Mouse (Mus musculus): ENCODE results near the gene Vmac. TPM values are rescaled to one million over a fixed set of nuclear protein-coding genes. Genes with fewer than 3 reads are reported as not detected.

The Vmac gene
- polyA plus RNA-seq, 1 experiment from 2014 or later = 13.1 TPM

GRCm38 (mm10) chr17:56761077-56761476 is 43.3 kb upstream of the Vmac start:
- peak; percentile 65 for DNase-seq (ENCODE audit: low spot score, missing footprints)
- Histone ChIP-seq H3K4me1 (ENCODE audit: control insufficient read depth, insufficient read depth, low read length) (peaks cover 33% of the 10 kb centered on the region), H3K36me3 (ENCODE audit: control insufficient read depth, insufficient read depth, low read length) (no peaks in the 10 kb centered on the region), H3K4me3 (ENCODE audit: low read depth, low read length) (no peak overlapping the region), H3K4me2 (no peak overlapping the region), H3K9ac (ENCODE audit: low read length) (no peak overlapping the region), H3K27me3 (ENCODE audit: control insufficient read depth, insufficient read depth, low read length) (peaks cover 17% of the 10 kb centered on the region), H3K27ac (ENCODE audit: low read depth, low read length) (no peak overlapping the region), H3K9me3 (ENCODE audit: control insufficient read depth, low read length) (no peaks in the 10 kb centered on the region)
- WGBS = 64% methylated on average over 3 of the region's 3 CpGs
- no peak for ATAC-seq (ENCODE audit: low FRiP score)

GRCm38 (mm10) chr17:56759261-56759660 is 41.4 kb upstream of the Vmac start:
- H3K36me3 ChIP-seq (ENCODE audit: control insufficient read depth, insufficient read depth, low read length) = no peaks in the 10 kb centered on the region
- ATAC-seq (ENCODE audit: low FRiP score) (no peak), DNase-seq (ENCODE audit: low spot score, missing footprints) (no peak)
- H3K27ac ChIP-seq (ENCODE audit: low read depth, low read length) = no peak overlapping the region
- peaks cover 35% of the 10 kb centered on the region for H3K27me3 ChIP-seq (ENCODE audit: control insufficient read depth, insufficient read depth, low read length)
- H3K9me3 ChIP-seq (ENCODE audit: control insufficient read depth, low read length) = no peaks in the 10 kb centered on the region
- H3K4me2 ChIP-seq = no peak overlapping the region
- H3K4me1 ChIP-seq (ENCODE audit: control insufficient read depth, insufficient read depth, low read length) = peaks cover 28% of the 10 kb centered on the region
- H3K9ac ChIP-seq (ENCODE audit: low read length) = no peak overlapping the region
- H3K4me3 ChIP-seq (ENCODE audit: low read depth, low read length) = no peak overlapping the region
- WGBS = 61% methylated on average over 7 of the region's 7 CpGs

- Histone ChIP-seq H3K27me3 (ENCODE audit: control insufficient read depth, insufficient read depth, low read length) (peaks cover 47% of the 10 kb centered on the region), H3K4me1 (ENCODE audit: control insufficient read depth, insufficient read depth, low read length) (peaks cover 28% of the 10 kb centered on the region), H3K9me3 (ENCODE audit: control insufficient read depth, low read length) (no peaks in the 10 kb centered on the region), H3K4me2 (no peak overlapping the region), H3K9ac (ENCODE audit: low read length) (no peak overlapping the region), H3K4me3 (ENCODE audit: low read depth, low read length) (no peak overlapping the region), H3K27ac (ENCODE audit: low read depth, low read length) (no peak overlapping the region), H3K36me3 (ENCODE audit: control insufficient read depth, insufficient read depth, low read length) (no peaks in the 10 kb centered on the region)
- WGBS = 5% methylated on average over 12 of the region's 12 CpGs
- peak; percentile 89 for DNase-seq (ENCODE audit: low spot score, missing footprints)
- no peak for ATAC-seq (ENCODE audit: low FRiP score)
Measured at GRCm38 (mm10) chr17:56758132-56758531, 40.3 kb upstream of the Vmac start.

- peak within 1 kb of the TSS; percentile 38 for H3K4me3 ChIP-seq (ENCODE audit: low read depth, low read length)
- under 1% methylated on average over 46 of the region's 48 CpGs for WGBS
- H3K27ac ChIP-seq (ENCODE audit: low read depth, low read length) = no peak within 1 kb of the TSS
Measured at GRCm38 (mm10) chr17:56757416-56758123, 39.7 kb upstream of the Vmac start, which contains the start of gene Nrtn. Gene Nrtn, minus strand, starts transcription at chr17:56757530.

GRCm38 (mm10) chr17:56756703-56757399 is 39.0 kb upstream of the Vmac start:
- Histone ChIP-seq H3K4me3 (ENCODE audit: low read depth, low read length) (peak overlapping the region; percentile 38), H3K4me2 (peak overlapping the region; percentile 74), H3K4me1 (ENCODE audit: control insufficient read depth, insufficient read depth, low read length) (peaks cover 17% of the 10 kb centered on the region), H3K27me3 (ENCODE audit: control insufficient read depth, insufficient read depth, low read length) (peaks cover 60% of the 10 kb centered on the region), H3K27ac (ENCODE audit: low read depth, low read length) (no peak overlapping the region), H3K9ac (ENCODE audit: low read length) (peak overlapping the region; percentile 60), H3K9me3 (ENCODE audit: control insufficient read depth, low read length) (no peaks in the 10 kb centered on the region), H3K36me3 (ENCODE audit: control insufficient read depth, insufficient read depth, low read length) (no peaks in the 10 kb centered on the region)
- 1% methylated on average over 51 of the region's 51 CpGs for WGBS
- DNase-seq (ENCODE audit: low spot score, missing footprints) (peak; percentile 89), ATAC-seq (ENCODE audit: low FRiP score) (peak; percentile 6; the same call in 1 of the 2 replicates)

More at GRCm38 (mm10) chr17:56757416-56758123, 39.7 kb upstream of the Vmac start, which contains the start of gene Nrtn:
- Histone ChIP-seq H3K4me1 (ENCODE audit: control insufficient read depth, insufficient read depth, low read length) (peaks cover 22% of the 10 kb centered on the region), H3K4me2 (peak within 1 kb of the TSS; percentile 74), H3K27me3 (ENCODE audit: control insufficient read depth, insufficient read depth, low read length) (peaks cover 52% of the 10 kb centered on the region), H3K9me3 (ENCODE audit: control insufficient read depth, low read length) (no peaks in the 10 kb centered on the region), H3K36me3 (ENCODE audit: control insufficient read depth, insufficient read depth, low read length) (no peaks in the 10 kb centered on the region), H3K9ac (ENCODE audit: low read length) (peak within 1 kb of the TSS; percentile 60)
- ATAC-seq (ENCODE audit: low FRiP score) (peak; percentile 64), DNase-seq (ENCODE audit: low spot score, missing footprints) (peak; percentile 98)

- Histone ChIP-seq H3K27me3 (ENCODE audit: control insufficient read depth, insufficient read depth, low read length) (peaks cover 67% of the 10 kb centered on the region), H3K4me1 (ENCODE audit: control insufficient read depth, insufficient read depth, low read length) (peaks cover 14% of the 10 kb centered on the region), H3K4me3 (ENCODE audit: low read depth, low read length) (no peak overlapping the region), H3K36me3 (ENCODE audit: control insufficient read depth, insufficient read depth, low read length) (no peaks in the 10 kb centered on the region), H3K9ac (ENCODE audit: low read length) (no peak overlapping the region), H3K9me3 (ENCODE audit: control insufficient read depth, low read length) (no peaks in the 10 kb centered on the region), H3K27ac (ENCODE audit: low read depth, low read length) (no peak overlapping the region), H3K4me2 (no peak overlapping the region)
- DNase-seq (ENCODE audit: low spot score, missing footprints) (peak; percentile 89), ATAC-seq (ENCODE audit: low FRiP score) (no peak)
- 13% methylated on average over 36 of the region's 36 CpGs for WGBS
Measured at GRCm38 (mm10) chr17:56754271-56755185, 36.7 kb upstream of the Vmac start.

- H3K27me3 ChIP-seq (ENCODE audit: control insufficient read depth, insufficient read depth, low read length) = peaks cover 67% of the 10 kb centered on the region
- 22% methylated on average over 15 of the region's 15 CpGs for WGBS
- H3K4me3 ChIP-seq (ENCODE audit: low read depth, low read length) = no peak overlapping the region
- no peaks in the 10 kb centered on the region for H3K36me3 ChIP-seq (ENCODE audit: control insufficient read depth, insufficient read depth, low read length)
- H3K4me1 ChIP-seq (ENCODE audit: control insufficient read depth, insufficient read depth, low read length) = peaks cover 14% of the 10 kb centered on the region
- no peak overlapping the region for H3K9ac ChIP-seq (ENCODE audit: low read length)
- H3K4me2 ChIP-seq = no peak overlapping the region
- DNase-seq (ENCODE audit: low spot score, missing footprints) (no peak), ATAC-seq (ENCODE audit: low FRiP score) (no peak)
- H3K9me3 ChIP-seq (ENCODE audit: control insufficient read depth, low read length) = no peaks in the 10 kb centered on the region
- H3K27ac ChIP-seq (ENCODE audit: low read depth, low read length) = no peak overlapping the region
Measured at GRCm38 (mm10) chr17:56753452-56753851, 35.6 kb upstream of the Vmac start.

- Histone ChIP-seq H3K4me1 (ENCODE audit: control insufficient read depth, insufficient read depth, low read length) (no peaks in the 10 kb centered on the region), H3K4me2 (peak overlapping the region; percentile 33), H3K9me3 (ENCODE audit: control insufficient read depth, low read length) (no peaks in the 10 kb centered on the region), H3K27me3 (ENCODE audit: control insufficient read depth, insufficient read depth, low read length) (peaks cover 54% of the 10 kb centered on the region), H3K36me3 (ENCODE audit: control insufficient read depth, insufficient read depth, low read length) (no peaks in the 10 kb centered on the region), H3K27ac (ENCODE audit: low read depth, low read length) (no peak overlapping the region), H3K9ac (ENCODE audit: low read length) (0 out of 2 replicates have a peak overlapping the region, but pooled peaks have one; percentile 9), H3K4me3 (ENCODE audit: low read depth, low read length) (peak overlapping the region; percentile 8; the same call in 1 of the 2 replicates)
- peak; percentile 93 for DNase-seq (ENCODE audit: low spot score, missing footprints)
- peak; percentile 68 for ATAC-seq (ENCODE audit: low FRiP score)
- WGBS = 20% methylated on average over 71 of the region's 71 CpGs
Measured at GRCm38 (mm10) chr17:56751404-56752072, 33.7 kb upstream of the Vmac start.

All from midbrain, embryonic 11.5 days (tissue).